Mouse (Mus musculus): ENCODE measurements around the gene Pih1d2.

Gene Pih1d2

DNA sequence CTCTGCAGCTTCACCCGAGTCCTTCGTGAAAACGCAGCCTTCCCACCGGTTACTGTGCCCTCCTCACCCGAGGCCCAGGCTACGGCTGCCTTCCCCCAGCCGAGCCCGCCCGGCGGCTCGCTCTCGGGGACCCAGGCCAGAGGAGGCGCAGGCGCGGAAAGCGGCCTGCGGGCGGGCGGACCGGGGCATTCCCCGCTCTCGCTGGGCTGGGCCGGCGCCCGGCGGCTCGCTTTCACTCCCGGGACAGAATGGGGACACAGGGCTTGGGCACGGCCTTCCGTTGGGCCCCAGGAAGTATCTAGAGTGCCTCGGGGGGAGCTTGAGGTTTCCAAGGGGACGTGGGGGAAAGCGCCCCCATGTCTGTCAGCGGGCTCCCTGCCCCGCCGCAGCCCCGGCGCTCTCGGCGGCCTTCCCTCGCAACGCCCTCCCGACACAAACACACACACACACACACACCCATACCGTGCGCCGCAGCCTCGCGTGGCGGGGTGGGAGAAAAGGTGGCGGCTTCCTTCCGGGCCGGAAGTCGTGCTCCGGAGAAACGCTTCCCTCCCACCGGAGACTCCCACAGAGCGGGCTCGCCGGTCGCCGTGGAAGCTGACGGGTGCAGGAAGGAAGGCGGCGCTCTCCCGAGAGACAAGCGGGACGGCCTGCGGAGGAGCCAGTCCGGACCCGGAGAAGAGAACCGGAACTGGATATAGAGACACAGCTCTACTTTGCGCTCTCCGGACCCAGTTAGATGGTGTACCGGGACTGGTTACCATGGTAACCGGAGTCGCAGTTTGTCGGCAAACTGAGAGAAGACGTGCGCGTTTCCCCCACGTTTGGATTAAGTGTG lies at the start of gene Pih1d2, which contains the start of gene Nkapd1:
Gene Pih1d2 (plus strand): TSS at position 556 of the 838 bp plus-strand sequence.
Gene Nkapd1 (minus strand): TSS at position 699 of the 838 bp plus-strand sequence.
- peak; percentile 91 for DNase-seq (ENCODE audit: low spot score)

DNA sequence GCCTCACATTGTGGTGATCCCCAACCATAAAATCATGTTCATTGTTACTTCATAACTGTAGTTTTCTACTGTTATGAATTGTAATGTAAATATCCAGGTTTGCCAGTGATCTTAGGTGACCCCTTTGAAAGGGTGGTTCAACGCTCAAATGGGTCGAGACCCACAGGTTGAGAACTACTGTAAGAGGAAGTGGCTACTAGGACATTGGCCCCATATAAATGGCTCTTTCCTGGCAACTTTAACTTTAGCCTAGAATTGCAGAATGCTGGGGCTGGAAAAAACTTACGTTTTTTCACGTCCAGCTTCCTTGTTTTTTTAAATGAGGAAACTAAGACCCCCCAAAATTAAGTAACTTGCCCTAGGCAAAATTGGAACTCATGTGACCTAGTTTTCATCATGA lies 49.7 kb upstream of the Pih1d2 start:
- DNase-seq (ENCODE audit: low spot score) = no peak

DNA sequence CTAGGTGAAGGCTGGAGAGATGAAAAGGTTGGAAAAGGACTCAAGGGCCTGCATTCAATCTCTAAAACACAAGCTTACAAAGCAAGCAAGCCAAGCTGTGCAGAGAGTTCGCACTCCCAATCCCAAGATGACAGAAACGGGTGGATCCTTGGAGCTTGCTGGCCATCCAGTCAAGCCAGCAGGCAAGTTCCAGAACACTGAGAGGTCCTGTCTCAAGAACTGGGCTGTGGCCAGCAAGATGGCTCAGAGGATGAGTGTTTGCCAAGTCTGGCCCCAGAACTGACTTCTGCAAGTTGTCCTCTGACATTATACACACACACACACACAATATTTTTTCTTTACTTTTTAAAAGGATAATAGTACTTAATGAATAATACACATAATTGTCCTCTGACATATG lies 49.2 kb upstream of the Pih1d2 start:
- DNase-seq (ENCODE audit: low spot score) = no peak

DNA sequence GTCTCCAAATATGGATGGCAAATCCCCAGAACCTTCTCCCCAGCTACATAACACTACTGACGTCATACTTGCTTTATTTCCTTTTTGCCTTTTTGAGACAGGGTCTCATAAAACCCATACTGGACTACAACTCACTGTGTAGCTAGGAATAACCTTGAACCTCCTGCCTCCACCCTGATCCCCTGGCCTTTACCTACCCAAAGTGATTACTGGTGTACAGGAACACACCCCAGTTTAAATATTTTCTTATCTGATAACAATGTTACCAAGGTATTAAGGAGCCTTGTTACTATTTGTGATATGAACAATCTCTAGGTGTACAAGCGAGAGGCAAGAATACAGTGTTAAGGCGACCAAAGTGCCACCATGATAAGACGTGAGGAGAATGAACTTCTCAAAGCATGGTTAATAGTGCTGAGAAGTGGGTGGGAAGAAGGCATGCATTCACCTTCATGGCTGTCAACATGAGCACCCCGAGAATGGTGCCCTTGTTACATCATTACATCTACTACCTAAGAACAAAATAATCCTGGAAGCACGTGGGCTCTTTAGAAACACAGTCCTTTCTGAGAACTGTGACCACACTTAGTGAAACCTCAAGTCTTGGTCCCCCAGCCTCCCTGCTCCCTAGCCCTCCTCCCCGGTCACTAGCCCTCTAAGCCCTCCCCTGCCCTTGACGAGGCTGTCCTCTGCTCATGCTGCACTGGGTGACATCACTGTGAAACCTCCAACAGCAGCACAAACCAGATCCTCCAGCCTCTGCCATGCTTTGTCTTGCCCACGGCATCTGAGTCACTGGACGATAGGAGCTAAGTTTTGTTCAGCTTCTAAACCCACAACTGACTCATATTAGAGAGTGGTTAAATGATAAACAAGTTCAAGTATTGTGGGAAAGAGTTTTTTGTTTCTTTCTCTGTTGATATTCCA lies 47.3 kb upstream of the Pih1d2 start:
- DNase-seq (ENCODE audit: low spot score) = no peak

DNA sequence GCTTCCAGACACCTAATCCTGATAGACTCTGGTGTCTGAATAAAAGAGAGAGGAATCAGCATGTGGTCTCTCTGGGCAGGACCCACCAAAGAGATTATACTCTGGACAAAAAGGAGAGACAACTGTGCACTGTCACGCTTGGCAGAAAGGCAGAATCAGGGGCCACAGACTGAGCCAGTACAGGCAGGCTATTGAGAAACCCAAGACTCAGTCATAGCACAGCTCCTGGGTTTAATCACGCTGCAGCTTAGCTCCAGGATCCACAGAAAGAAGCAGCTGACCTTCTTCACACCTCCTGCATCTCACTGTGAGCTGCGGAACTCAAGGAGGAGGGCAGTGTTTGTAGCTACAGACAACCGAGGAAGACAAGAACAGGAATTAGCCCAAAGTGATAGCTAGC lies 36.8 kb upstream of the Pih1d2 start:
- DNase-seq (ENCODE audit: low spot score) = no peak

DNA sequence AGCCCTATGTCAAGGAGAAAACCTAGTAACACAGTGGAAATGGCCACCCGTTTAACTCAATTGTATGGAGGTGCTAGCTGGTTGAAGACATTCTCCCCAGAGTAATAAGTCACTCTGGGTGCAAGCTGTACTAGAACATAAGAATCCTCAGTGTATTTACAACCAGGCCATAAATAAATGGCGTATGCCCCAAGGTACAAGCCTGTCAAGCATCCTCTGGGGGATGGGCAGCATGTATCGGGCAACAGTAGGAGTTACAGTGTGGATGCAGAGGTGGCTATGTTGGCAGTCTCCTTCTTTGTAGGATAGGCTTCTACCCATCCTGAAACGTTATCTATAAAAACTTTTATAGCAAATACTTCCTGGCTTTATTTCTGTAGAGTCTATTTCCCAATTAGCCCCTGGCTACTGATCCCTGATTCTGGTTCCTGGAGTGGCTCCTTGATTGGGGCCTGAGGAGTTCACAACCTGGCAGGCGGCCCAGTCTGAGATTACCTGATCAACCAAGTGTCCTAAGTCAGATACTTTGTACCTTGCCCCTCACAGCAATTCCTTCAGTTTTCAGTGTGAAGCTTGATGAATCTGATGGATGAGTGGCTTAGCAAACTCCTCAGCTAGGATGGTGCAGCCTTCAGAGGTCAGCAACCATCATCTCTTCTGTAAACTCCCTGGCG lies 31.8 kb upstream of the Pih1d2 start:
- no peak for DNase-seq (ENCODE audit: low spot score)

DNA sequence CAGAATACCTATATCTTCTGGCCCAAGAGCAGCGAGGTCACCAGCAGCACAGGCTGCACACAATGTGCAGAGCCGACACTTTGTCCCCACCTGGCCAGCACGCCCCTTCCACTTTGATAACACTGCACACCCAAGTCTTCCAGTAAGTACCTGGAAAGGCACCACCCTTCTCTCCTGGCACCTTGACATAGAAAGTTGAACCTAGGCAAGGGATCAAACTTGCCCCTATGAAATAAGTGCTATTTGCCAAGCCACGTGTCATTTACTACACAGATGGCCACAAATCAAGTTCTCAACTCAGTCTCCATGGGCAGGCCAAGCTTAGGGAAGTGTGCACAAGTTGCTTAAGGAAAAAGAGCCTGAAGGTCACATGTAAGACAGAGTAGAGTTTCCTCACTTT lies 30.2 kb upstream of the Pih1d2 start:
- DNase-seq (ENCODE audit: low spot score) = no peak

DNA sequence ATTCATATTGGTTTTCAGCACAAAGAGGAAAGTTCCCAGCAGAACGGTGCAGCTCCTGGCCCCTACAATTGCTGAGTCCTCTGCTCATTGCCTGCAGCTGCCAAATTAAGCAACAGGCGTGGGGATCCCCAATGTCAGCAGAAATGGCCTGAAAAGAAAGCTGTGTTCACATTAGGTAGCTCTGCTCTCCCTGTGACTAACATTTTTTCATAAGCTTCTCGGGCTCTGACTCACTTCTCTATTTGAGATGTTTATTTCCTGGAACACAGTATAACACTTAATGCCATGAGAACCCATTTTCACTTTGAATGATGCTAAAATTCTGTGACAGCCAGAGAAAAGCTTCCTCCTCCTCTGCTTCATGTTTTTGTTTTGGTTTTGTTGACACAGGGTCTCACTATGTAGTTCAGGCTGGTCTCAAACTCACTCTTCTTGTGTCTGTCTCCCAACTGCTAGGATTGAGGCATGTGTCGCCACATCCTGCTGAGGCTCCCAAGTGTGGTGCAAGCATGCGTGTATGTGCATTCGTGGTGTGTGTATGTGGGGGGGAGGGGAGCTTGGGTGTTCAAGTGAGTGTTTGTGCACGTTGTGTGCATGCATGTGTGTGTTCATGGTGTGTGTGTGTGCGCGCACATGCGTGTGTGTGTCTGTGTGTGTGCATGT lies 26.1 kb upstream of the Pih1d2 start:
- no peak for DNase-seq (ENCODE audit: low spot score)

DNA sequence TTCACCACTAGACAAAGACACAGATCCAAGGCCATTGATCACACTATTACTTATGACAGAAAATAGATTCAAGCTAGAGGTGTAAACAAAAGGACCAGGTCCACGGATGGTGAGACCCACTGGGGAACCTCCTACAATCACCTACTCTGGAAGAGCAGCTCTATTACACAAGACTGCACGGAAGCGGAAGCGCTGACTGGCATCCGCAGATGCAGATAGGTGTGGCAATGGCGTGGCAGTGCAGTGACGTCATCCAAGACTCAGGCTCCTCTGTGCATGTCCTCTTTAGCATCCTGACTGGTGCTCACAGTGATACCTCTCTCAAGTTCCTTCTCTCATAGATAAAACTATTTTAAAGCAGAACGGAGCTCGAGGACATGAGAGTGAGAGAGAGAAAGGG lies 24.2 kb upstream of the Pih1d2 start:
- no peak for DNase-seq (ENCODE audit: low spot score)

DNA sequence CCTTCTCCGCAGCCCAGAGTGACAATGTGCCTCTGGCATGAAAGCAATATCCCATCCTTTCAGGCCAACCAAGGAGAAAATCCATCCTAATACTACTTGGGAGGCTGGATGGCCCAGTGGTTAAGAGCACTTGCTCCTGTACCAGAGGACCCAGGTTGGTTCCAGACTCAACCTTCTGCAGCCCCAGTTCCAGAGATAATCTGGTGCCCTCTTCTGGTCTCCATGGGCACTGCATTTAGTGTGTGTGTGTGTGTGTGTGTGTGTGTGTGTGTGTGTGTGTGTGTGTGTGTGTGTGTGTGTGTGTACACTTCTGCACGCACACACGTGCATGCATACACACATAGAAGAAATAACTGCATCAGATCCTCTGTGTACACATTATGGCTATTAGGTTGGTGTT lies 23.6 kb upstream of the Pih1d2 start:
- DNase-seq (ENCODE audit: low spot score) = no peak

DNA sequence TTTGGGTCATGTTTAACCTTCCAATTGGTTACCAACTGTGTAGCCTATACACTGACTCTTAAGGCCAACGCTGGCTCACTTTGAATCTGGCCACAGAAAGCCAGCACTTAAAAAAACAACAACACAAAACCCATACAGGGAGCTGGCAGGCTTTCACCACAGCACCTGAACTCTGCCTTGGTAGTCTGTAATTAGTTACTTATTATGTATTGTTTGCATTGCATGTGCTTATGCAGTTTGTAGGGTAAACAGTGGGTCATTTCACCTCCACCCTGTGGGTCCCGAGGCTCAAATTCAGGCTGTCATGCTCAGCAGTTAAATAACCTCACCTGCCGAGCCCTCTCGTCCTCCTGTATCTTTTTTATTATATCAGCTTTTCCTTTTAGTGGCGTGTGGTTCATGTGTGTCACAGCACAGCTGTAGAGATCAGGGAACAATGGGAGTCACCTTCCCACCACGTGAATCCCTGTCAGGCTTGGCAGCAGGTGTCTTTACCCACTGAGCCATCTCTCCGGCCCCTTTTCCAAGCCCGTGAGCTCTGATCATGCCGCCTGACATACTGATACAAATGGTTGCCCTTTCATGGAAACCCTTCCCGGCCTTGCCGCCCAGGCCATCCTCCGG lies 22.2 kb upstream of the Pih1d2 start:
- no peak for DNase-seq (ENCODE audit: low spot score)

DNA sequence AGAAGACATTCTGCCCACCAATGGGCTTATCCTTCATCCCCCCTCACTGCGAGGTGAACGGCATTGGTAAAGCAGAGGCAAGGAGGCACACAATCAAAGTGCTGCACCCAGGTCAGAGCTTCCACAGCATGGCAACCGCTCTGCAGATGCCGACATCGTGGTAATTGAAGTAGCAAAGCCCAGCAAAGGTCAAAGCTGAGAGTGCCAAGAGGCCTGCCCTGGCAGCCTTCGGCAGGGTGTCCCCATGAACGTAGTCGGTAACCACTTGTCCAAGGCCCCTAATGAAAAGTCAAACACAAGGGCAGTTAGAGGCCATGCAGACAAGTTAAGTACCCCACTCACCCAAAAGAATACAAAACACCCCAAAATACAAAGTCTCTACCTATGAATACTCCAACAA lies 20.1 kb upstream of the Pih1d2 start:
- DNase-seq (ENCODE audit: low spot score) = no peak

DNA sequence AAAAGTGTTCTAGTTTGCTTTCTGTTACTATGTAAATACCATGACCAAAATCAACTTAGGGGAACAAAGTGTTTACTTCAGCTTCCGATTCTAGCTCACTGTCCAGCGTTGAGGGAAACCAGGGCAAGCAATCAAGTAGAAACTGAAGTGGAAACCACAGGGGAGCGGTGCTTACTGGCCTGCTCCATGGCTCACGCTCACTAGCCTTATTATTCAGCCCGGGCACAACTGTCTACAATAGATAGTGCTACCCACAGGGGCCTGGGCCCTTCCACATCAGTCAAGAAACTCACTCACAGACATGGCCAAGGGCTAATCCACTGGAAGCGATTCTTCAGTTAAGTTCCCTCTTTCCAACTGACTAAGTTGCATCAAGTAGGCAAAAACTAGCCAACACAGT lies 15.6 kb upstream of the Pih1d2 start:
- no peak for DNase-seq (ENCODE audit: low spot score)

DNA sequence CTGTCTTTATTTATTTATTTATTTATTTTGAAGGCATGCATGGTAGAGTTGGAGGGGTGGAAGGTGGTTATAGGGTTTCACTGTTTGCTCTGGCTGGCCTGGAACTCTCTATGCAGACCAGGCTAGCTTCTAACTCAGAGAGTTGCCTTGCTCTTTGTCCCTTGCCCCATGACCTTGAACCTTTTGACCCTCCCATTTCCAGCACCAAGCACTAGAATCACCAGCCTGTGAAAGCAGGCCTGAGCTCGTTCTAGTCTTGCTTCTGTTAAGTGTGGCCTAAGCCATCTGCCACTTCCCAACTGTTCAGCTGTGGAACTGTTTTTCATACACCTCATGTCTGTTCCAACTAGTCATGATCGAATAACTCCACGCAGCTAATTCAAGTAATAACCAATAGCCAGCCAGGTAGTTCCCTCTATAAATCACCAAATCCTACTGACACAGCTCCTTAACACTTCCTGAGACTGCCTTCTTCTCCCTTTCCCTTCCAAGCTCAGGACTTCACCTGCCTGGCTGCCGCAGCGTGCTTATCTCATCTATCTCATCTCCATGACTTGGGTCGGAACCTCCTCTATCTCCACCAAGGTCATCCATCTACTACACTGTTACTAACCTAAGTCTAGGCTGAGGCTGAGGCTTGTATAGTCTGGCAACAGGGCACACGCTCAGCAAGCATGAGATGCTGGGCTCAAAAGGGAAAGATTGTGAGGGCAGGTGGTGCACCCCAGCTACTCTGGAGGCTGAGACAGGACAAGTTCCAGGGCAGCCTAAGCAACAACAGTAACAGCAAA lies 14.9 kb upstream of the Pih1d2 start:
- no peak for DNase-seq (ENCODE audit: low spot score)

DNA sequence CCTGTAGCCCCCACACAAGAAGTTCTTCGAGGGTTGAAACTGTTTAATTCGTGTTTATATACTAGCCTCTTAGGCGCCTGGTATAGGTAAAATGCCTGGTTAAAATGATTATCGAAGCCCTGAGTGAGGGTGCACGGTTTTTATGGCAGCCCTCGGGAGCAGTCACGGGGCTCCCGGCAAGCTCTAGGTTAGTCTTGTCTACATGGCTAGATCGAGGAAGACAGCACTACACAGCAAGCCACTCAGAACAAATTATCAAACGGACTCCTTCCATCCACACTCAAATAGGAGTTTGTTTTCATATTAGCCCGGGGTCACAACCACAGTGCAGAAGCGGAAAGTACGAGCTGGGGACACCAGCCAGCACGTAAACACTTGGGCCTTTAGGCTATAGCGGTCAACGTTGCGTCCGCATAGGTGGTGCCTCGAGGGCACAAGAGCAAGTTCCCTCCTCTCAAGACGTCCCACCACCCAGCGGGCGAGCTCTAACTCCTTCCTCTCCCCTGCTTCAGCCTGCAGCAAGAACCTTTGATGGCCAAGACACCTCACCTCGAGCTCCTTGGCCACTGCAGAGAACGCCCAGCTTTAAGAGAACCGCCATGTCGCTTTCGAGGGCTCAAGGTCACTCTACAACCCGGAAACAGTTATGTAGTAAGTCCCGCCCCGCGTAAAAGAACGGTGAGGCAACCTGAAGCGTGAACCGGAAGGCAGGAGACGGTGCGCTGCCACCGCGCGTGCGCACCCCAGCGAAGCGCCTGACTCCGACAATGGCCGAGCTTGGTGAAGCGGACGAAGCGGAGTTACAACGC lies 13.7 kb upstream of the Pih1d2 start, which contains the start of the genes Sdhd and Timm8b:
Gene Sdhd (minus strand): TSS at position 624 of the 809 bp plus-strand sequence.
Gene Timm8b (plus strand): TSS at position 722 of the 809 bp plus-strand sequence.
- peak; percentile 96 for DNase-seq (ENCODE audit: low spot score)

DNA sequence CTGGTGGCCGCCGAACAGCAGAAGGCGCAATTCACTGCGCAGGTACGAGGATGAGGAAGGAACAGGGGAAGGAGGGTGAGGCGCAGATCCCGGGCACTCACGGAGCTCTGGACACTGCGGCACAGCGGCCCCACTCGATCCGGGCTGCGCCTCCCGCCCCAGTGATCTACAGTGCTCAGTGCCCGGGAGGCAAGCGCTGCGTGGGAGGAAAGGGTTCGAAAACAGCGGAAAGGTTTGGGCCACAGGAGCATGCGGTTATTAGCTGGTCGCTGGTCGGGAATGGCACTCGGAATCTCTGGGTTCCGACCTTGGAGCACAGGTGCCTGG lies 13.2 kb upstream of the Pih1d2 start:
- no peak for DNase-seq (ENCODE audit: low spot score)

DNA sequence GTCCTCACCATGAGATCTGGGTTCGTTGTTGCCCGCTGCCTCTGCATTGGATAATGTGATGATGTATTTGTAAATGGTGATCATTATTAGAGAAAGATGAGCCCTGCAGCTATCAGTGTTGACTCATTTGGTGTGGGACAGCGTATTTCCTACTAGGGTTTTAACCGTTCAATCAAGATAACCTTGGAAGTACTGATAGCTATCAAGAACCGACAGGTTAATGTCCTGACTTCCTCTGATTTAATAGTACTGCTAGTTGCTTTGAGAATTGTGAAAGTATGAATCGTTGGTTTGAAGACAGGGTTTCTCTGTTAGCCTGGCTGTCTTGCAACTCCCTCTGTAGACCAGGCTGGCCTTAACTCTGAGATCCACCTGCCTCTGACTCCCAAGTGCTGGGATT lies 12.8 kb upstream of the Pih1d2 start:
- DNase-seq (ENCODE audit: low spot score) = no peak

DNA sequence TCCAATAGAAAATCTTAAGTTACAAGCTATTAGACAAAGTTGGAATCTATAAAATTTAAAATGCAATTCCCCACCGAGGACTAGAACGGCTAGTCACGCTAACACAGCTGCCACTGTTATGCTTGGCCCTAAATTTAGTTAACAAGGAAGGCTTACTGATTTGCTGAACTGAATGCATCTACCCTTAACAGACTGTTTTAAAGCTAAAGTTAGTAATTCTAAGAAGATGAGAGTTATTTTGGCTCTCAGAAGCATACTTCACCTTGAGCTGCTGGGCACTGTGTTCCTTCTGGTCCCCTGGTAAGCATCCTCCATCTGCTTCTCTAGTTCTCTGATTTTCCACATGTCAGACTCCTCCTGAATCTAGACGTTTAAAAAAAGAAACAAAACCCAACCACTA lies 5.0 kb upstream of the Pih1d2 start:
- DNase-seq (ENCODE audit: low spot score) = no peak

DNA sequence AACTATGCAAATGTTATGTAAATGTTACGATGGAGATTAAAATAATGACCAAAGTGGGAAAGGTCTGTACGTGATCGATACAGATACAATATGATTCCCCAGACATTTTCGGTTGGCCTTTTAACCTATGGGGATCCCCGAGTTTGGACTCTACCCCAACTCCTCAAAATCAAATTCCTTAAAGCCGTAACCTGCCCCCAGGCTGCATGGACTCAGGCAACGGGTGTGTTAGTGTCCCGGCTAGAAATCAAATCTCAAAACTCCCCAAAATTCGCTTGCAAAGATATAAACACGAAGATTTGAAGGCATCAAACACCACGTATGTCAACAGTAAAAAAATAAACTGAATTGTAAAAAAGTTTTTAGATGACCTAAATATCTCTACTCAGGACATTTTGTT lies 960 bp upstream of the Pih1d2 start:
- DNase-seq (ENCODE audit: low spot score) = no peak
